Mouse (Mus musculus) lung, postnatal 0 days (tissue): ENCODE data around the gene Ccdc127.

Experiments used
- CTCF ChIP-seq: IDR thresholded peaks from 2 replicates; pipeline ENCODE4 v1.5.1; 2016; ENCODE audit warnings: antibody characterized with exemption, mild to moderate bottlenecking
- EP300 ChIP-seq: IDR thresholded peaks from 2 replicates; pipeline ENCODE4 v1.6.1; 2016; ENCODE audit warnings: antibody characterized with exemption, mild to moderate bottlenecking, control low read depth

- TF ChIP-seq CTCF (no peak), EP300 (no peak)
Observed at GRCm38 (mm10) chr13:74350435-74350906, 362 bp downstream of the Ccdc127 start.
